Mouse (Mus musculus) liver, embryonic 15.5 days (tissue): ENCODE data around the gene Ncoa3. TPM values are rescaled to one million over a fixed set of nuclear protein-coding genes. Genes with fewer than 3 reads are reported as not detected.

Experiments used
- ATAC-seq: fragments of 200-750 bp; cut with Nextera tagmentation; 2 replicates; pipeline ENCODE4 v1.8.0; 2017; ENCODE audit warnings: moderate number of reproducible peaks, mild to moderate bottlenecking, moderate library complexity; ENCODE audit not compliant: insufficient read depth
- H3K27ac ChIP-seq: fragments of 300-500 bp; sonication (generic); replicated peaks from 2 replicates; pipeline ENCODE4 v1.5.1; 2015; ENCODE audit warnings: mild to moderate bottlenecking, inconsistent platforms
- H3K27me3 ChIP-seq: fragments of 300-500 bp; sonication (generic); 2 replicates; pipeline ENCODE4 v1.6.1; 2015; ENCODE audit warnings: mild to moderate bottlenecking, inconsistent platforms
- H3K36me3 ChIP-seq: fragments of 300-500 bp; sonication (generic); replicated peaks from 2 replicates; pipeline ENCODE4 v1.6.1; 2015; ENCODE audit warnings: moderate library complexity, mild to moderate bottlenecking, inconsistent platforms
- H3K4me1 ChIP-seq: fragments of 300-500 bp; sonication (generic); replicated peaks from 2 replicates; pipeline ENCODE4 v1.6.1; 2015; ENCODE audit warnings: inconsistent platforms
- H3K4me2 ChIP-seq: fragments of 300-500 bp; sonication (generic); 2 replicates; pipeline ENCODE4 v1.6.1; 2015; ENCODE audit warnings: moderate library complexity, mild to moderate bottlenecking, inconsistent platforms
- H3K4me3 ChIP-seq: fragments of 300-500 bp; sonication (generic); replicated peaks from 2 replicates; pipeline ENCODE4 v1.5.1; 2015; ENCODE audit warnings: mild to moderate bottlenecking, inconsistent platforms
- H3K9ac ChIP-seq: fragments of 300-500 bp; sonication (generic); 2 replicates; pipeline ENCODE4 v1.6.1; 2015; ENCODE audit warnings: moderate library complexity, mild to moderate bottlenecking, inconsistent platforms
- H3K9me3 ChIP-seq: fragments of 300-500 bp; sonication (generic); replicated peaks from 2 replicates; pipeline ENCODE4 v1.6.1; 2016; ENCODE audit warnings: inconsistent platforms
- WGBS: fragments of 180-500 bp; shearing (Covaris S2); methylation state at CpG from one replicate; pipeline ENCODE4 v1.1.7; 2015; ENCODE audit warnings: mixed read lengths; ENCODE audit not compliant: insufficient replicate concordance; 5-methylcytosine and 5-hydroxymethylcytosine counted together
- polyA plus RNA-seq: library from polyadenylated mRNA; unstranded; fragments of >200 nt; fragmentation: Nextera tagmentation; extraction: Ambion mirVana; gene quantifications from 2 replicates; pipeline ENCODE4 v1.2.1, GENCODE M21; 2015

Gene Ncoa3
- polyA plus RNA-seq, 1 experiment from 2014 or later = 3.5 TPM

DNA sequence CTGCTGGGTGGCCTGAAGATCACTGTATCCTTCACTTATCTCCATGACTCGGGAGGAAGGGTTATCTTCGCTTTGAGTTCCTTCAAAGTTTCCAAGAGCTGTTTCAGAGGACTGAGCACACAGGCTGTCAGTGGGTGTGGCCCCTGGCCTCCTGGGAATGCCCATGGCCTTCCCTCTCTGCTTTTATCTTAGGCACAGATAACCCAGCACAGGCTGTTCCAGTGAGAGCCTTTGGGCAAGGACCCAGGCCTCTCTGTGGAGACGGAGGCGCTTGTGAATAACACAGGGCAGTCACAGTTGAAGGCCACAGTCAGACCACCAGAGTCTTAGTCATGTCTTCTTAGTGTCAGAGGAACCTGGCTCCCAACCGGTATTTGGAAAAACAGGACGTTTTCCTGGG is 130.3 kb downstream of the Ncoa3 start:
- H3K4me3 ChIP-seq = no peak overlapping the region
- no peaks in the 10 kb centered on the region for H3K4me1 ChIP-seq
- no peak overlapping the region for H3K27ac ChIP-seq
- H3K4me2 ChIP-seq = no peak overlapping the region
- H3K9ac ChIP-seq = no peak overlapping the region
- WGBS = 62% methylated on average over 6 of the region's 6 CpGs
- no peaks in the 10 kb centered on the region for H3K36me3 ChIP-seq
- no peak for ATAC-seq
- H3K27me3 ChIP-seq = no peaks in the 10 kb centered on the region
- no peaks in the 10 kb centered on the region for H3K9me3 ChIP-seq

Other genes with a start within 250 kb of the Ncoa3 start
- gene Zmynd8, start 93.6 kb upstream of the Ncoa3 start, polyA plus RNA-seq = 19.1 and 24.6 TPM in 2 replicates
- 1.5 and 1.9 TPM in 2 replicates for gene Sulf2, start 163.0 kb downstream of the Ncoa3 start, polyA plus RNA-seq